Mouse (Mus musculus) skeletal muscle tissue, adult 2 months (tissue): ENCODE data around the gene Tfg.
A peak's percentile ranks its signal among the peaks of the same experiment; 100 is the strongest.

Experiments used
- DNase-seq: peaks from one replicate; pipeline ENCODE4 v3.0.0-alpha.2; 2012; ENCODE audit warnings: low read depth, low spot score

Gene Tfg

DNA sequence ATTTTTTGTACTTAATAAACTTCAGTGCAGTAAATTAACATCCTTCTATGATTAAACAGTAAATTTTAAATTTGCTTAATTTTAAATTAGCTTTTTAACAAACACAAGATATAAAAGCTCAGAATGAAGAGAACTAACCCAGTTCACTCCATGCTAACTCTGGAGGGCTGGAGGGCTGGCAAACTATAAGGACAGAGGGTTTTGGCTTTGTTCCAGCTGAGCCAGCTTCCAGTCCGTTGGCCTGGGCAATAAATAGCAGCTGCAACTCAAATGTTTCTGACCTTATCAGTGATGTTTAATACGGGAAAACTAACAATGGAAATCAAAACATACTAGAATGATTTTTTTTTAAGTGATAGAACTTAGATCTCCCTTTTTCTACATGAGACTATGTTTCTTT, 72.0 kb downstream of the Tfg start:
- peak; percentile 34 for DNase-seq
